Mouse (Mus musculus) kidney, adult 2 months (tissue): ENCODE results near the gene Tcf19. TPM values are rescaled to one million over a fixed set of nuclear protein-coding genes. Genes with fewer than 3 reads are reported as not detected.

Source experiments
- DNase-seq: peaks from one replicate; pipeline ENCODE4 v3.0.0; 2021
- H3K27ac ChIP-seq: fragments of 200-500 bp; 2 replicates; pipeline ENCODE4 v1.5.1; 2012; ENCODE audit warnings: low read depth, low read length, control low read depth, inconsistent platforms; ENCODE audit not compliant: insufficient read depth
- H3K27me3 ChIP-seq: fragments of 200-500 bp; replicated peaks from 2 replicates; pipeline ENCODE4 v1.6.1; 2012; ENCODE audit warnings: mild to moderate bottlenecking, moderate library complexity, low read length, inconsistent platforms; ENCODE audit not compliant: control insufficient read depth, insufficient read depth
- H3K36me3 ChIP-seq: fragments of 200-500 bp; 2 replicates; pipeline ENCODE4 v1.6.1; 2012; ENCODE audit warnings: mild to moderate bottlenecking, moderate library complexity, low read length, inconsistent platforms; ENCODE audit not compliant: control insufficient read depth, insufficient read depth
- H3K4me1 ChIP-seq: fragments of 200-500 bp; 2 replicates; pipeline ENCODE4 v1.6.1; 2011; ENCODE audit warnings: low read length; ENCODE audit not compliant: control insufficient read depth, insufficient read depth
- H3K4me3 ChIP-seq: fragments of 200-500 bp; 2 replicates; pipeline ENCODE4 v1.5.1; 2011; ENCODE audit warnings: mild to moderate bottlenecking, low read depth, low read length, control low read depth; ENCODE audit not compliant: insufficient read depth
- CTCF ChIP-seq: fragments of 200-500 bp; conservative IDR thresholded peaks from 2 replicates; pipeline ENCODE4 v1.5.1; 2011; ENCODE audit warnings: low read depth, mild to moderate bottlenecking, control low read depth, low read length, moderate library complexity, mixed read lengths; ENCODE audit not compliant: insufficient read depth, insufficient read length
- POLR2A ChIP-seq: fragments of 200-500 bp; IDR thresholded peaks from one replicate; pipeline ENCODE4 v1.6.1; 2011; ENCODE audit warnings: low read depth, low read length, control low read depth
- WGBS: fragments of 180-500 bp; shearing (Covaris S2); methylation state at CpG from one replicate; pipeline ENCODE4 v1.1.7; 2018; 5-methylcytosine and 5-hydroxymethylcytosine counted together
- polyA plus RNA-seq: library from polyadenylated mRNA; depleted of rRNA; stranded (reverse); fragments of >200 nt; gene quantifications from 2 replicates; pipeline ENCODE4 v1.2.3, GENCODE M21; 2012; rRNA removed

The Tcf19 gene
- polyA plus RNA-seq, result 5.6 and 6.0 TPM in 2 replicates

DNA sequence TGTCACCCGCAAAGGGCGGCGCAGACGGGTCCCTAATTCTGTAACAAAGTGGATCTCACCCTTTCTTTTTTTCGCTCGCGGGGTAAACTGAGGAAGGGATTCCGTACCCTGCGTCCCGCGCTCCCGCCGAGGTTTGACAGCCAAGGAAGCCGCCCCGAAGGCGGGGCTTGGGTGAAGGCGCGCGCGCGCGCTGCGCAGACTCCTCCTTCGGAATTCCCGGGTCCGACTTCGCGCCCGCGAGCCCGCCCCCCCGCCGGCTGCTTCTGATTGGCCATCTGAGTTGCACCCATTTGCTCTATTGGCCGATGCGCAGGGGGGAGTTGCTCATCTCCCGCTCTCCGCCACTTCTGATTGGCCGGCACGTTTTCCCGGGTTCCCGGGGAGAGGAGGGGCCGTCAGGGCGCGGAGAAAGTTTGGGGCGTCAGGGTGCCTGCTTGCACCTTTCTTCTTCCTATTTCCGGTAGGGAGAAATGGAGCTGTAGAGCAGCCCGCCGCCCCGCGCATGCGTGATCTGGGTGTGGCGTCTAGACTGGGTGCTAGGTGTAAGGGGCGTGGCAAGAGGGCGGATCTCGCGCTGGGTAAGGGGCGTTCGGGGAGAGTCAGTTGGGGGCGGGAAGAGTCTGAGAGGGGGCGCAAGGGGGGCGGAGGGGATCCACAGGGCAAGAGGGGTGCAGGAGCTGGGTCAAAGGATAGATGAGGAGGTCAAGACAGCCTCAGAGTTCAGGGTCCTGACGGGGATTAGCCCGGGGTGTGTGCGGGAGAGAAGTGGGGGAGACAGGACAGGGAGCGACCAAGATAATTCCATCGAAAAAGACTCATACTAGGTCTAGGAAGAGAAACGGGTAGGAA lies at the start of gene Tcf19, which contains the start of gene Cchcr1:
TSS of gene Tcf19 (minus strand) at position 173 of the 849 bp plus-strand sequence.
TSS of gene Cchcr1 (plus strand) at position 449 of the 849 bp plus-strand sequence.
- H3K27ac ChIP-seq, result no peak within 1 kb of the TSS
- peak; percentile 99 for DNase-seq
- WGBS, result under 1% methylated on average over 67 of the region's 67 CpGs

DNA sequence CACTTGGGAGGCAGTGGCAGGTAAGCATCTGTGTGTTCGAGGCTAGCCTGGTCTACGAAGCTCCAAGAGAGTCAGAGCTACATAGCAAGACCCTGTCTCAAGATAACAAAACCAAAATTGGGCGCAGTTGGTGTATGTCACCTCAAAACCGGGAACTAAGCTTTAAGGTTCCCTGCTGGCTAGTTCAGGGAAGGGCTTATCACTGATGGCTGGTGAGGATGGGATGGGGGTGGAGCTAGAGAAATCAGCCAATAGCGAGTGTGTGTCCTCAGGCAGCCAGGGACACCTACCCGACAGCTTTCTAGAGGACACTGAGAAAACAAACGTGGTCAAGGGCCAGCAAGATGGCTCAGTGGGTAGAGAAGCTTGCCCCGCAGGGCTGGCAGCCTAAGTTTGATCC lies 41.6 kb upstream of the Tcf19 start:
- 73% methylated on average over 8 of the region's 8 CpGs for WGBS
- H3K27me3 ChIP-seq, result no peaks in the 10 kb centered on the region
- peaks cover 5% of the 10 kb centered on the region; the same call in 1 of the 2 replicates for H3K4me1 ChIP-seq
- H3K27ac ChIP-seq, result no peak overlapping the region
- TF ChIP-seq CTCF (no peak), POLR2A (no peak)
- DNase-seq, result no peak
- no peak overlapping the region for H3K4me3 ChIP-seq
- H3K36me3 ChIP-seq, result no peaks in the 10 kb centered on the region

More for the DNA sequence above, at the start of gene Tcf19, which contains the start of gene Cchcr1:
- no peaks in the 10 kb centered on the region; the same call in 1 of the 2 replicates for H3K4me1 ChIP-seq
- no peaks in the 10 kb centered on the region for H3K27me3 ChIP-seq
- H3K36me3 ChIP-seq, result no peaks in the 10 kb centered on the region
- peak within 1 kb of the TSS; percentile 62 for H3K4me3 ChIP-seq
- TF ChIP-seq POLR2A (no peak), CTCF (no peak)

DNA sequence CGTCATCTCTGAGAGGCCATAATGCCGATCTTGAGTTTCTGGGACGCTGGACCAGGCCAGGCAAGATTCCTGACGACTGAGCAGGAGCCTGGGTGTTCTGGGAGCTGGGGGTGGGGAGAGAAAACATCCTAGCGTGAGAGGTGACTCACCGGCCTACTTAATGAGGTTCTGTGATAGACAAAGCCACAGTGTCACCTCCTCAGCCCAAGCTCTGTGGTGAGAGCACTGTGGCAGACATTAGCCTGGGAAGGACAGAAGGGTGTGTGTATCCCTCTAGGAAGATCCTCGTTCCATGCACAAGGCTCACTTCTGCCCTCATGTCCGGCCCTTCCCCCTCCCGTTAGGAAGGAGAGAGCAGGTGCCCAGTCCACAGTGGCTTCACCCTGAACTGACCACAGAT lies 40.7 kb upstream of the Tcf19 start:
- H3K4me3 ChIP-seq, result no peak overlapping the region
- H3K36me3 ChIP-seq, result no peaks in the 10 kb centered on the region
- H3K27ac ChIP-seq, result no peak overlapping the region
- no peaks in the 10 kb centered on the region for H3K27me3 ChIP-seq
- DNase-seq, result no peak
- no peak for TF ChIP-seq POLR2A
- no peak for TF ChIP-seq CTCF
- peaks cover 5% of the 10 kb centered on the region; the same call in 1 of the 2 replicates for H3K4me1 ChIP-seq
- 55% methylated on average over 9 of the region's 9 CpGs for WGBS

DNA sequence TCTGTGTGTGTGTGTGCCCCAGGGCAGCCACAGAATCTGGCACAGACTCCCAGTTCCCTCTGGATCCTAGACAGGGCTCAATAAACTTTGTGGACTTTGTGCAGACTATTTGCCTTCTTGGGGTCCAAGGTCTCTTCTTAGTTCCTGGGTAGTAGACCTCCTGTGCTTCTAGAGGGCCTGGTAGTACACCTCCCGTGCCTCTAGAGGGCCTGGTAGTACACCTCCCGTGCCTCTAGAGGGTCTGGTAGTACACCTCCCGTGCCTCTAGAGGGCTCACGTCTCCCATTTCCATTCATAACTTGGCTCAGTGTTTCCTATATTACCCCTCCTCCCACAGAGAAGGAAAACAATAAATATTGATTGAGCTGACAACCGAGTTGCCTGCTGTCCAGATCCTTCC lies 40.2 kb upstream of the Tcf19 start:
- H3K27me3 ChIP-seq, result no peaks in the 10 kb centered on the region
- H3K27ac ChIP-seq, result no peak overlapping the region
- H3K36me3 ChIP-seq, result no peaks in the 10 kb centered on the region
- H3K4me3 ChIP-seq, result no peak overlapping the region
- H3K4me1 ChIP-seq, result peaks cover 5% of the 10 kb centered on the region; the same call in 1 of the 2 replicates
- TF ChIP-seq CTCF (peak; percentile 94), POLR2A (no peak)
- DNase-seq, result peak; percentile 93
- WGBS, result 17% methylated on average over 5 of the region's 5 CpGs

DNA sequence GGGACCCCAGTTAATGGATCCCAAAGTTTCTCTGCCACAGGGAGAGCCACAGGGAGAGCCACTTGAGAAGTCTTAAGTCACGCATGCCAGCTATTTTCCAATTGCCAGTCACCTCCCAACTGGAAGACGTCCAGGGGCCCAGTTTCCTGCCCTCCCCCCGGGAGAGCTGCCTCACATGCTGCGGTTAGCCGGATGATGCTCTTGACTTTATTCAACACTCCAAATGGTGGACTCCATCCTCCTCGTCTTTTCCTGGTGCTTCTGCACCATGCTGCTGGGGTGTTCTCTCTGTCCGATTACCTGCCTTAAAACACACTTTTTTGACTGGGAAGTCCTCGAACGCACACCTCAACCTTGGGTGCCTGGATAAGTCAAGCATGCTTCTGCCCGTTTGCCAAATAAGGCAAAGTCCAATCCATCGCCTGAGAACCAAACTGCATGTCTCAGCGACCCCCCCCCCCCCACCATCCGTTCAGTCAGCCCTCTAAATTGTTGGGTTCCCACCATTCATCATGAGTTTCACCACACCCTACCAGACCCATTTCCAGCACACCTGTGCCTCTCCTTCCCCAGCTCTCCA lies 39.7 kb upstream of the Tcf19 start:
- TF ChIP-seq POLR2A (no peak), CTCF (no peak)

DNA sequence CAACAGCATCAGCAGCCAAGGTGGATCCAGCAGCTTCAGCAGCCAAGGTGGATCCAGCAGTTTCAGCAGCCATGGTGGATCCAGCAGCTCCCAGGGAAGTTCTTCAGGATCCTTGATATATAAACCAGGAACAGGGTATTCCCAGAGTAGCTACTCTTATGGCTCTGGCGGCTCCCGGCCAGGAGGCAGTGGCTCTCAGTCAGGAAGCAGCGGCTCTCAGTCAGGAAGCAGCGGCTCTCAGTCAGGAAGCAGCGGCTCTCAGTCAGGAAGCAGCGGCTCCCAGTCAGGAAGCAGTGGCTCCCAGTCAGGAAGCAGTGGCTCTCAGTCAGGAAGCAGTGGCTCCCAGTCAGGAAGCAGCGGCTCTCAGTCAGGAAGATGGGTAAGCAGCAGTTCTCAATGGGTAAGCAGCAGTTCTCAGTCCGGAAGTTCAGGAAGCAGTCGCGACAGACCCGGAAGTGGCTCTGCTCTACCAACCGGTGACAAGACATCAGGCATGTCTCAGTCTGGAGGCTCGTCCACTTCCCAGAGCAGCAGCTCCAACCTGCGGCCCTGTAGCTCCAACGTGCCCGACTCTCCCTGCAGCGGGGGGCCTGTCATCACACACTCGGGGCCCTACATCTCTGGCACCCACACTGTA lies 38.3 kb upstream of the Tcf19 start:
- WGBS, result 90% methylated on average over 18 of the region's 18 CpGs
- no peak for TF ChIP-seq POLR2A
- no peak for TF ChIP-seq CTCF
- H3K36me3 ChIP-seq, result no peaks in the 10 kb centered on the region
- H3K4me3 ChIP-seq, result no peak overlapping the region
- DNase-seq, result no peak
- H3K27me3 ChIP-seq, result no peaks in the 10 kb centered on the region
- no peak overlapping the region for H3K27ac ChIP-seq
- peaks cover 5% of the 10 kb centered on the region; the same call in 1 of the 2 replicates for H3K4me1 ChIP-seq

More for the DNA sequence above, 39.7 kb upstream of the Tcf19 start:
- 68% methylated on average over 13 of the region's 13 CpGs for WGBS
- no peaks in the 10 kb centered on the region for H3K36me3 ChIP-seq
- no peaks in the 10 kb centered on the region for H3K27me3 ChIP-seq
- peak overlapping the region; percentile 11; the same call in 1 of the 2 replicates for H3K27ac ChIP-seq
- peaks cover 5% of the 10 kb centered on the region; the same call in 1 of the 2 replicates for H3K4me1 ChIP-seq
- DNase-seq, result peak; percentile 81
- H3K4me3 ChIP-seq, result no peak overlapping the region
